Mouse (Mus musculus) activated CD4-positive, CD25-positive, alpha-beta regulatory T cell, adult 4 months (primary cell): ENCODE measurements at regions not wholly inside any gene's neighbourhood (a gene's known extent, or its start where the extent isn't known, plus 50 kb on each side); places are given as distances from the start of the nearest gene placed in this dataset.

ENCODE experiments used
- ATAC-seq: one replicate; pipeline ENCODE4 v1.8.0; 2017

- no peak for ATAC-seq
Observed at GRCm38 (mm10) chr2:169447495-169448280, 139.9 kb downstream of the Gm11011 start.

- no peak for ATAC-seq
Observed at GRCm38 (mm10) chr2:169445877-169446276, 141.7 kb downstream of the Gm11011 start.

GRCm38 (mm10) chr2:169445371-169445770 is 142.2 kb downstream of the Gm11011 start:
- no peak for ATAC-seq

- no peak for ATAC-seq
Observed at GRCm38 (mm10) chr2:169443271-169443670, 144.3 kb downstream of the Gm11011 start.

- no peak for ATAC-seq
Observed at GRCm38 (mm10) chr2:169431516-169431915, 156.0 kb downstream of the Gm11011 start.

GRCm38 (mm10) chr2:169429411-169429810 is 158.1 kb downstream of the Gm11011 start:
- no peak for ATAC-seq

GRCm38 (mm10) chr2:169424166-169424920 is 163.2 kb downstream of the Gm11011 start:
- ATAC-seq, result no peak

- no peak for ATAC-seq
Observed at GRCm38 (mm10) chr2:169412361-169412760, 175.2 kb downstream of the Gm11011 start.

GRCm38 (mm10) chr2:169410080-169410479 is 177.5 kb downstream of the Gm11011 start:
- ATAC-seq, result no peak

GRCm38 (mm10) chr2:169404908-169405690 is 182.4 kb downstream of the Gm11011 start:
- no peak for ATAC-seq

GRCm38 (mm10) chr2:169397758-169398157 is 189.8 kb downstream of the Gm11011 start:
- ATAC-seq, result no peak

- ATAC-seq, result no peak
Observed at GRCm38 (mm10) chr2:169397013-169397412, 190.5 kb downstream of the Gm11011 start.

GRCm38 (mm10) chr2:169396294-169396693 is 191.3 kb downstream of the Gm11011 start:
- no peak for ATAC-seq

- no peak for ATAC-seq
Observed at GRCm38 (mm10) chr2:169389611-169390010, 197.9 kb downstream of the Gm11011 start.

- ATAC-seq, result no peak
Observed at GRCm38 (mm10) chr2:169388569-169388968, 199.0 kb downstream of the Gm11011 start.

- no peak for ATAC-seq
Observed at GRCm38 (mm10) chr2:169387765-169388518, 199.6 kb downstream of the Gm11011 start.

- no peak for ATAC-seq
Observed at GRCm38 (mm10) chr2:169383701-169384100, 203.8 kb downstream of the Gm11011 start.

GRCm38 (mm10) chr2:169373069-169373468 is 214.5 kb downstream of the Gm11011 start:
- ATAC-seq, result no peak

- no peak for ATAC-seq
Observed at GRCm38 (mm10) chr2:169365046-169365445, 222.5 kb downstream of the Gm11011 start.

- no peak for ATAC-seq
Observed at GRCm38 (mm10) chr2:169360272-169360671, 227.3 kb downstream of the Gm11011 start.

- no peak for ATAC-seq
Observed at GRCm38 (mm10) chr2:169357400-169357799, 230.1 kb downstream of the Gm11011 start.

- ATAC-seq, result no peak
Observed at GRCm38 (mm10) chr2:169351547-169351946, 236.0 kb downstream of the Gm11011 start.
